Mouse (Mus musculus) stomach, embryonic 14.5 days (tissue): ENCODE results near the gene Ceacam20. TPM values are rescaled to one million over a fixed set of nuclear protein-coding genes. Genes with fewer than 3 reads are reported as not detected.
A peak's percentile ranks its signal among the peaks of the same experiment; 100 is the strongest.

Experiments
- ATAC-seq: fragments of 200-750 bp; cut with Nextera tagmentation; 2 replicates; pipeline ENCODE4 v1.8.0; 2017; ENCODE audit warnings: low read depth, moderate TSS enrichment; ENCODE audit not compliant: insufficient number of reproducible peaks, insufficient read depth, low FRiP score
- H3K27ac ChIP-seq: fragments of 300-500 bp; sonication (generic); 2 replicates; pipeline ENCODE4 v1.5.1; 2014; ENCODE audit warnings: mild to moderate bottlenecking, low read length, moderate library complexity, mixed read lengths
- H3K27me3 ChIP-seq: fragments of 300-500 bp; sonication (generic); 2 replicates; pipeline ENCODE4 v1.6.1; 2014; ENCODE audit warnings: low read length, control low read depth, mixed read lengths; ENCODE audit not compliant: control insufficient read depth, insufficient read depth
- H3K36me3 ChIP-seq: fragments of 300-500 bp; sonication (generic); 2 replicates; pipeline ENCODE4 v1.6.1; 2014; ENCODE audit warnings: mild to moderate bottlenecking, control low read depth, low read length, moderate library complexity, mixed read lengths; ENCODE audit not compliant: control insufficient read depth, insufficient read depth
- H3K4me1 ChIP-seq: fragments of 300-500 bp; sonication (generic); 2 replicates; pipeline ENCODE4 v1.6.1; 2014; ENCODE audit warnings: low read length, control low read depth, mixed read lengths; ENCODE audit not compliant: control insufficient read depth, insufficient read depth
- H3K4me2 ChIP-seq: fragments of 300-500 bp; sonication (generic); replicated peaks from 2 replicates; pipeline ENCODE4 v1.6.1; 2014; ENCODE audit warnings: low read depth, low read length, control low read depth
- H3K4me3 ChIP-seq: fragments of 300-500 bp; sonication (generic); 2 replicates; pipeline ENCODE4 v1.5.1; 2014; ENCODE audit warnings: low read depth, low read length, control low read depth
- H3K9ac ChIP-seq: fragments of 300-500 bp; sonication (generic); replicated peaks from 2 replicates; pipeline ENCODE4 v1.6.1; 2014; ENCODE audit warnings: low read depth, mild to moderate bottlenecking, control low read depth, low read length, moderate library complexity, mixed read lengths
- H3K9me3 ChIP-seq: fragments of 300-500 bp; sonication (generic); 2 replicates; pipeline ENCODE4 v1.6.1; 2016; ENCODE audit warnings: low read depth, low read length, control low read depth; ENCODE audit not compliant: control insufficient read depth
- WGBS: fragments of 180-500 bp; shearing (Covaris S2); extraction: QIAGEN DNeasy Blood & Tissue Kit; methylation state at CpG from one replicate; pipeline ENCODE4 v1.1.7; 2014; 5-methylcytosine and 5-hydroxymethylcytosine counted together
- polyA plus RNA-seq: library from polyadenylated mRNA; unstranded; fragments of >200 nt; fragmentation: Nextera tagmentation; extraction: Ambion mirVana; gene quantifications from 2 replicates; pipeline ENCODE4 v1.2.1, GENCODE M21; 2014

Gene Ceacam20
- polyA plus RNA-seq, 1 experiment from 2014 or later: not detected

DNA sequence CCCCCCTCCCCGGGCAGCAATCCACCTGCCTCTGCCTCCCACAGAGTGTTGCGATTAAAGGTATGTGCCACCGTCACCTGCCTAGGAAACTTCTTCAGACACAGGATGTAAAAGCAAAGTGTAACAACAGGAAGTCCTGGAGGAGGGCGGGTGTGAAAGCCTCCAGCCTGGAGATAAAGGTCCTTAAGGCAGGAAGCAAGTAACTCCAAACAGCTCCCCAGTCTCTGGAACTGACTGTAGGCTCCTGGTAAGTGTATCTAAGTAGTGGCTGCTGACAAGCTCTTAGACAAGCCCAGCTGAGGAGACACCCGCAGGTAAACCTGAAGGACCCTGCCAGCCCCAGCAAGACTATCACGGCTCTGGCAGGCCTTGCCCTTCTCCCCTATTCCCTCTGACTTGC, 25.0 kb upstream of the Ceacam20 start:
- no peak for ATAC-seq
- Histone ChIP-seq H3K4me2 (no peak overlapping the region), H3K4me3 (no peak overlapping the region), H3K9ac (no peak overlapping the region), H3K36me3 (no peaks in the 10 kb centered on the region), H3K27me3 (no peaks in the 10 kb centered on the region), H3K27ac (no peak overlapping the region), H3K9me3 (no peaks in the 10 kb centered on the region), H3K4me1 (no peaks in the 10 kb centered on the region)
- 14% methylated on average over 5 of the region's 6 CpGs for WGBS

DNA sequence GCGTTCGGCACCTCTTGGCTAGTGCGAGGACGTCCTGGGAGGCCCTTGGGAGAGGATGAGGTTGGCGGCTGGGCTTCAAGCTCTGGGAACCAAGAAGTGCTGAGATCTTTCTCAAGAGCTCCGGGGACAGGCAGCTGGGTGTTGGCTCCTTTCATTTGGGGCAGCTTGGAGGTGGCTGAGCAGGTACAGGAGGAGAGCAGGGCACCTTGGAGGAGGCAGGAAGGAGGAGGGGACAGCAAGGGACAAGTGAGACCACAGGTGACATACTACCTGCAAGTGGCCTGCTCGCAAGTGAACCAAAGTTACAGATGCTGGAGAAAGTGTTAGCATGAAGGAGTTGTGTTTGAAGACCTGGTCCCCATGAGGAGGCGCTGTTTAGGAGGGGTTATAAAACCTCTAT, 20.5 kb upstream of the Ceacam20 start:
- H3K27me3 ChIP-seq: no peaks in the 10 kb centered on the region
- no peak for ATAC-seq
- H3K36me3 ChIP-seq: no peaks in the 10 kb centered on the region
- H3K4me1 ChIP-seq: no peaks in the 10 kb centered on the region
- H3K27ac ChIP-seq: no peak overlapping the region
- 91% methylated on average over 8 of the region's 8 CpGs for WGBS
- no peak overlapping the region for H3K9ac ChIP-seq
- no peak overlapping the region for H3K4me3 ChIP-seq
- H3K4me2 ChIP-seq: no peak overlapping the region
- no peaks in the 10 kb centered on the region for H3K9me3 ChIP-seq

DNA sequence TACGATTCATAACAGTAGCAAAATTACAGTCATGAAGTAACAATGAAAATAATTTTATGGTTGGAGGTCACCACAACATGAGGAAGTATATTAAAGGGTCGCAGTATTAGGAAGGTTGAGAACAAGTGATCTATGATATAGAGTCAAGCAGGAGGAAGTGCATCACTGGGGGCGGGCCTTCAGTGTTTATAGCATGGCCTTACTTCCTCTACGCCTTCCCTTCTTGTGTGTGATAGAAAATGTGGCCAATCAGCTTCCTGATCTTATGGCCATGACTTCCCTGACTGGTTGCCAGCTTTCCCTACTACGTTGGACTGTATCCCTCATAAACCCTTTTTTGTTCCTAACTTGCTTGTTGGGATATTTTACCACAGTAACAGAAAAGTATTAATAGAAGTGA, 20.0 kb upstream of the Ceacam20 start:
- ATAC-seq: no peak

DNA sequence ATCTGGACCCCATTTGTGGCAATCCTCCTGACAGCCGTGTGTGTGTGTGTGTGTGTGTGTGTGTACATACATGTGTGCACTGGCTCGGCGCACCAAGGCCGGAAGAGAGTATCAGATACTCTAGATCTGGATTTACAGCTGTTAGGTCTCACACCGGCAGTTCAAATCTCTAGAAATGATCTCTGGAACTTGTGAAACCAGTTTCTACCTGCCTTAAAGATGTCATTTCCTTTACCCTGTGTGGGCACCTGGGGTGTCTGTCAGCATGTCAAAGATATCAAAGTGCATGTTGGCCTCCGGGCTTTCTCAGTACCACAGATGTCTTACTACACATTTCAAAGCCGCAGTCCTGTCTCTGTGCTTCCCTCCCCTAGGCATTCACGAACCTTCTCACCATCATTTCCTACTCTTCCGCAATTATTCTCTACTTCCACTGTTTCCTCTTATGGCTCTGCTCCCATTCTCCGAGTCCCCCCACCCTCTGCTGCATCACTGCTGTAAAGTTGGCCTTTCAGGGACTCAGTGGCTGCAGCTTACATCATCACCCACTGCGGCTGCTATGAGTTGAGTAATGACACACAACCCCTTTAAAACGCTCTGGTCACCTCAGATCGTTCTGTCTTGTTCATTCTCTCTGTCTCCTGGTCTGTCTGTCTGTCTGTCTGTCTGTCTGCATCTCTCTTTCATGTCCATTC, 19.2 kb upstream of the Ceacam20 start:
- H3K27me3 ChIP-seq: no peaks in the 10 kb centered on the region
- H3K9ac ChIP-seq: no peak overlapping the region
- 77% methylated on average over 13 of the region's 13 CpGs for WGBS
- no peak overlapping the region for H3K27ac ChIP-seq
- no peak overlapping the region for H3K4me3 ChIP-seq
- no peaks in the 10 kb centered on the region for H3K4me1 ChIP-seq
- no peaks in the 10 kb centered on the region for H3K36me3 ChIP-seq
- ATAC-seq: no peak
- H3K9me3 ChIP-seq: no peaks in the 10 kb centered on the region
- no peak overlapping the region for H3K4me2 ChIP-seq

More for the DNA sequence above, 20.0 kb upstream of the Ceacam20 start:
- Histone ChIP-seq H3K9me3 (no peaks in the 10 kb centered on the region), H3K27me3 (no peaks in the 10 kb centered on the region), H3K9ac (no peak overlapping the region), H3K4me1 (no peaks in the 10 kb centered on the region), H3K4me2 (no peak overlapping the region), H3K27ac (no peak overlapping the region), H3K36me3 (no peaks in the 10 kb centered on the region), H3K4me3 (no peak overlapping the region)
- WGBS: 86% methylated on average over 5 of the region's 5 CpGs

DNA sequence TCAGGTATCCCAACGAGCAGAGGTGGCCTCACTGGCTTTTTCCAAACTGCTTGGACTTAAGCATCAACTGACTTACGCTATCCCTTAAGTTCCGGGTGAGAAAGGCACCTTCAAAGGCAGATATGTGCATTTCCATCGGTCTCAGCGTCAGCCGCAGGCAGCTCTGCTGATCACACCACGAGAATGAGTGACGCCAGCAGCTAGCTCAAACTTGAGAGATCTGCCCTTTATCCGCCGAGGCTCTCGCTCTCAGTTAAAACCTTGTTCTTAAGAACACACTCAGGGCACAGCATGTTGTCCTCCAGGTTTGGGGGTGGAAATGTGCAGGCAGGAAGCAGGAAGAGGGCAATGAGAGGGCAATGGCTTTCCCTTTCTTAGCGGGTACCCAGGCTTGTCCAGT, 16.3 kb upstream of the Ceacam20 start:
- no peaks in the 10 kb centered on the region for H3K9me3 ChIP-seq
- H3K4me1 ChIP-seq: no peaks in the 10 kb centered on the region
- H3K27ac ChIP-seq: no peak overlapping the region
- ATAC-seq: no peak
- no peak overlapping the region for H3K4me3 ChIP-seq
- H3K4me2 ChIP-seq: no peak overlapping the region
- no peak overlapping the region for H3K9ac ChIP-seq
- H3K27me3 ChIP-seq: no peaks in the 10 kb centered on the region
- 74% methylated on average over 12 of the region's 12 CpGs for WGBS
- H3K36me3 ChIP-seq: no peaks in the 10 kb centered on the region

DNA sequence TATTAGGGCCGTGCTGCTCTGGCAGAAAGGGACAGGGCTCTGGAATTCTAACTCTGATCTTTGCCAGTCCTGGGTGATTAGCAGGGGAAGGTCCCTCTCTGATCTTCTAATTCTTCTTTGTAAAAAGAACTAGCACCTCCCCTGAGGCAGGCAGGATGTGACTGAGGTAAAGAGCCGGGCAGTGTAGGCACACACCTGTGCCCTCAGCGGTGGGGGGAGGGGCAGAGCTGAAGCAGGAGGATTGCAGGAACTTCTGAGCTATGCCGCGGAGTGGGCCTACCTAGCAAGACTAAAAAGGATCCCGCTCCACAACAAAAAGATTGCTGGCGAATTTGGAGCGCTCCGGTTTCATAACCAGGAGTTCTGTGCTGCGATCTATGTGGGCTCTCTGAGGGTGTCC, 15.2 kb upstream of the Ceacam20 start:
- Histone ChIP-seq H3K4me2 (no peak overlapping the region), H3K9ac (no peak overlapping the region), H3K27ac (no peak overlapping the region), H3K9me3 (no peaks in the 10 kb centered on the region), H3K4me1 (no peaks in the 10 kb centered on the region), H3K4me3 (no peak overlapping the region), H3K27me3 (no peaks in the 10 kb centered on the region), H3K36me3 (no peaks in the 10 kb centered on the region)
- no peak for ATAC-seq
- 55% methylated on average over 10 of the region's 10 CpGs for WGBS

DNA sequence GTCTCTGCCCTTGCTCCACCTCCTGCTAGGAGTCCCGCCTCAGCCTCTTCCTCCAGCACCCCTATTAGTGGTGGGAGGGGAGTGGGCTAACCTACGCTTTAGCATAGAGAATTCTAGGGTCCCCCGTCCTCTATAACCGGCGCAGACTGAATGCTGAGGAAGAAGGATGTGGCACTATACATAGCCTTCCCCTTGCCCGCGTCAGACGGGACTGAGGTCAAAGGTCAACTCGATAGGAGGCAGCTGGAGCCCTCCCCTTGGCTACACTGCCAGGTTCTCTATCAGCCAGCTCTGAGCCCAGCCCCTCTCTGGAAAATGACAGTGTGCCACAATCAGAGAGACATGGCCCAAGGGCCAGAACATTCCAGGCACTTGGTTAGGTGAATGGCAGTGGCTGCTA, 14.6 kb upstream of the Ceacam20 start, which contains the start of gene Igsf23:
Igsf23 (minus strand) TSS at position 168 of the 400 bp plus-strand sequence.
- H3K9ac ChIP-seq: no peak within 1 kb of the TSS

DNA sequence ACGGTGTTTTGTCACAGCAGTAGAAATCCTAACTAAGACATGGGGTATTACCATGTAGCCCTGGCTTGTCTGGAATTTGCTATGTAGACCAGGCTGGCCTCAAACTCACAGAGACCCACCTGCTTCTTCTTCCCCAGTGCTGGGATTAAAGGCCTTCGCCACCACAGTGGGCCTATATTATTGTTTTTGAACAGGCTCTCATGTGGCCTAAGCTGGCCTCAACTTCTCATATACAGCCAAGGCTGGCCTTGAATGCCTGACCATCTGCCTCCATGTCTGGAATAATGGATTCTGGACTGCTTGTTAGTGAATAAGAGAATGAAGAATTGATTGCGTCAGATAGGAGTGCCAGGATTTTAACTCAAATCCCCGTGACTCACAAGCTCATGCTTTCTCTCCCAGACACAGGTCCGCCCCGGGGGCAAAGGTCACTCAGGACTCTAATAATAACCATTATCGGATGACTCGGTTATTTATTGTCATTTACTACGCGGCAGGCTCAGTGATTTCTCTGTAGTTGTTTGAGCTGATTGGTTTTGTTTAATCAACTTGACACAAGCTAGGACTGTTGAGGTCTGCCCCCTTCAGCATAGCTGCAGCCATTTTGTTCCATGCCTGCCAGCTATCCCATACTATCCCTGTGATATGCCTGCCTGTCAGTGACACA, 12.8 kb upstream of the Ceacam20 start:
- Histone ChIP-seq H3K27me3 (no peaks in the 10 kb centered on the region), H3K4me2 (no peak overlapping the region), H3K36me3 (no peaks in the 10 kb centered on the region), H3K9ac (no peak overlapping the region), H3K9me3 (no peaks in the 10 kb centered on the region), H3K4me3 (no peak overlapping the region), H3K4me1 (no peaks in the 10 kb centered on the region), H3K27ac (no peak overlapping the region)
- 58% methylated on average over 10 of the region's 10 CpGs for WGBS
- peak; percentile 42; the same call in 1 of the 2 replicates for ATAC-seq

More for the DNA sequence above, 14.6 kb upstream of the Ceacam20 start, which contains the start of gene Igsf23:
- no peaks in the 10 kb centered on the region for H3K36me3 ChIP-seq
- H3K4me2 ChIP-seq: no peak within 1 kb of the TSS
- no peaks in the 10 kb centered on the region for H3K27me3 ChIP-seq
- no peaks in the 10 kb centered on the region for H3K4me1 ChIP-seq
- no peak for ATAC-seq
- no peak within 1 kb of the TSS for H3K27ac ChIP-seq
- H3K9me3 ChIP-seq: no peaks in the 10 kb centered on the region
- H3K4me3 ChIP-seq: no peak within 1 kb of the TSS
- 38% methylated on average over 9 of the region's 9 CpGs for WGBS
